Mouse (Mus musculus) embryonic facial prominence, embryonic 10.5 days (tissue): ENCODE data around the gene C130032M10Rik. TPM values are rescaled to one million over a fixed set of nuclear protein-coding genes. Genes with fewer than 3 reads are reported as not detected.

ENCODE experiments used
- DNase-seq: peaks from one replicate; pipeline ENCODE4 v3.0.0-alpha.2; 2017; ENCODE audit warnings: low spot score
- H3K27ac ChIP-seq: fragments of 300-500 bp; sonication (generic); replicated peaks from 2 replicates; pipeline ENCODE4 v1.5.1; 2016; ENCODE audit warnings: mild to moderate bottlenecking
- H3K27me3 ChIP-seq: fragments of 300-500 bp; sonication (generic); replicated peaks from 2 replicates; pipeline ENCODE4 v1.6.1; 2016; ENCODE audit warnings: low read depth, mild to moderate bottlenecking; ENCODE audit not compliant: poor library complexity, severe bottlenecking
- H3K36me3 ChIP-seq: fragments of 300-500 bp; sonication (generic); replicated peaks from 2 replicates; pipeline ENCODE4 v1.6.1; 2016; ENCODE audit warnings: mild to moderate bottlenecking, moderate library complexity
- H3K4me1 ChIP-seq: fragments of 300-500 bp; sonication (generic); 2 replicates; pipeline ENCODE4 v1.6.1; 2016
- H3K4me3 ChIP-seq: fragments of 300-500 bp; sonication (generic); 2 replicates; pipeline ENCODE4 v1.5.1; 2016; ENCODE audit warnings: mild to moderate bottlenecking, moderate library complexity
- H3K9me3 ChIP-seq: fragments of 300-500 bp; sonication (generic); 2 replicates; pipeline ENCODE4 v1.6.1; 2016; ENCODE audit warnings: mild to moderate bottlenecking
- WGBS: fragments of 180-500 bp; shearing (Covaris S2); methylation state at CpG from one replicate; pipeline ENCODE4 v1.1.7; 2016; 5-methylcytosine and 5-hydroxymethylcytosine counted together
- polyA plus RNA-seq: library from polyadenylated mRNA; unstranded; fragments of >200 nt; fragmentation: Nextera tagmentation; extraction: Ambion mirVana; gene quantifications from 2 replicates; pipeline ENCODE4 v1.2.1, GENCODE M21; 2016

The C130032M10Rik gene
- polyA plus RNA-seq, 1 experiment from 2014 or later, result 1.0 TPM

- Histone ChIP-seq H3K27me3 (no peaks in the 10 kb centered on the region), H3K4me1 (peaks cover 86% of the 10 kb centered on the region), H3K36me3 (peaks cover 9% of the 10 kb centered on the region; the same call in 1 of the 2 replicates), H3K4me3 (no peak overlapping the region), H3K27ac (peak overlapping the region; percentile 61), H3K9me3 (no peaks in the 10 kb centered on the region)
- WGBS, result 73% methylated on average over 7 of the region's 7 CpGs
- DNase-seq, result no peak
Observed at GRCm38 (mm10) chr9:114538996-114539563, 23.6 kb downstream of the C130032M10Rik start.

DNA sequence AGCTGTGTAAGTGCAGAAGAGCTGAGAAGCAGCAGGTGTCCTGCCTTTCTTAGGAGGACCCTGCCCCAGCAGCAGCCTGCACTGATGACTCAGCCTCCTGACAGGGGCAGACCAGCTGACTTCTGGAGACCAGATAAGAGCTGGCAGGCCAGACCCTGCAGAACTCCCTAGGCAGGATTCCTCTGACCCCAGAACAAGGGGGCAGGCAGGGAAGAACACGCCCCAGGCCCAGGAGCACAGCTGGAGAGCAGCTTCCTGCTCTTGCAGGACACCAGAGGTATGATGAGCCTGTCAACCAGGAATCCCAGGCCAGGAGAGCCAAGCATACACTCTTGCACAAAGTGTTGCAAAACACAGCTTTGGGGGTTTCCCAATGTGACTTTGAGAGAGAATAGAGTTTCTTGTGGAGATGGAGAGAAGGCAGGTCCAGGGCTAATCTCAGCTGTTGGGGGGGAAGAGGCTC lies 25.8 kb downstream of the C130032M10Rik start:
- Histone ChIP-seq H3K4me3 (no peak overlapping the region), H3K4me1 (peaks cover 86% of the 10 kb centered on the region), H3K27ac (peak overlapping the region; percentile 66), H3K9me3 (no peaks in the 10 kb centered on the region), H3K36me3 (peaks cover 9% of the 10 kb centered on the region; the same call in 1 of the 2 replicates), H3K27me3 (no peaks in the 10 kb centered on the region)
- WGBS, result 18% methylated on average over 1 of the region's 1 CpGs
- peak; percentile 49 for DNase-seq

GRCm38 (mm10) chr9:114543882-114544753 lies 28.6 kb downstream of the C130032M10Rik start:
- Histone ChIP-seq H3K9me3 (no peaks in the 10 kb centered on the region), H3K4me1 (peaks cover 86% of the 10 kb centered on the region), H3K27me3 (no peaks in the 10 kb centered on the region), H3K4me3 (no peak overlapping the region), H3K36me3 (peaks cover 9% of the 10 kb centered on the region; the same call in 1 of the 2 replicates), H3K27ac (peak overlapping the region; percentile 54)
- no peak for DNase-seq
- 73% methylated on average over 17 of the region's 17 CpGs for WGBS

- H3K27me3 ChIP-seq, result no peaks in the 10 kb centered on the region
- peak overlapping the region; percentile 70 for H3K27ac ChIP-seq
- H3K36me3 ChIP-seq, result peaks cover 9% of the 10 kb centered on the region; the same call in 1 of the 2 replicates
- no peaks in the 10 kb centered on the region for H3K9me3 ChIP-seq
- DNase-seq, result peak; percentile 49
- WGBS, result 41% methylated on average over 9 of the region's 9 CpGs
- peaks cover 90% of the 10 kb centered on the region for H3K4me1 ChIP-seq
- no peak overlapping the region for H3K4me3 ChIP-seq
Observed at GRCm38 (mm10) chr9:114544754-114545393, 29.4 kb downstream of the C130032M10Rik start.

DNA sequence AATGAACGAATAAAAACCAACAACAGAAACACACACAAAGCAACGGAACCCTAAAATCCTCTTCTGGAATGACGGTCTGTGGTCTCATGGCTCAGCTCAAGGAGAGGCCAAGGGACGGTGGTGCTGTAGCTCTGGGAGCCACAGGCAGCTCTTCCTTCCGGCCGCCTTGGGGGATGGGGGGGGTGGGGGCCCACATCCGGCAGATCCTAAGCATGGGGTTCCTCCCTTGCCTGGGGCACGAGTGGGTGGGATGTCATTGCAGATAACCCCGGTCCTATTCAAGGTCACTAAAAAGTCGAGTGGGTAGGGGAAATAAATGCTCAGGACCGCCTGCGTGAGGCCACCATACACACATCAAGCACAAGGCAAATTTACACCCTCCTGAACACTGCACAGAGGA lies 31.3 kb downstream of the C130032M10Rik start:
- H3K4me3 ChIP-seq, result no peak overlapping the region
- peaks cover 90% of the 10 kb centered on the region for H3K4me1 ChIP-seq
- peak overlapping the region; percentile 81; the same call in 1 of the 2 replicates for H3K27ac ChIP-seq
- DNase-seq, result no peak
- WGBS, result 52% methylated on average over 12 of the region's 12 CpGs
- H3K9me3 ChIP-seq, result no peaks in the 10 kb centered on the region
- H3K27me3 ChIP-seq, result no peaks in the 10 kb centered on the region
- peaks cover 9% of the 10 kb centered on the region; the same call in 1 of the 2 replicates for H3K36me3 ChIP-seq

GRCm38 (mm10) chr9:114547643-114548077 lies 32.2 kb downstream of the C130032M10Rik start:
- 0 out of 2 replicates have a peak overlapping the region, but pooled peaks have one; percentile 37 for H3K4me3 ChIP-seq
- no peaks in the 10 kb centered on the region for H3K27me3 ChIP-seq
- no peak for DNase-seq
- peaks cover 18% of the 10 kb centered on the region for H3K36me3 ChIP-seq
- H3K27ac ChIP-seq, result peak overlapping the region; percentile 81
- WGBS, result 23% methylated on average over 6 of the region's 6 CpGs
- peaks cover 82% of the 10 kb centered on the region for H3K4me1 ChIP-seq
- no peaks in the 10 kb centered on the region for H3K9me3 ChIP-seq

DNA sequence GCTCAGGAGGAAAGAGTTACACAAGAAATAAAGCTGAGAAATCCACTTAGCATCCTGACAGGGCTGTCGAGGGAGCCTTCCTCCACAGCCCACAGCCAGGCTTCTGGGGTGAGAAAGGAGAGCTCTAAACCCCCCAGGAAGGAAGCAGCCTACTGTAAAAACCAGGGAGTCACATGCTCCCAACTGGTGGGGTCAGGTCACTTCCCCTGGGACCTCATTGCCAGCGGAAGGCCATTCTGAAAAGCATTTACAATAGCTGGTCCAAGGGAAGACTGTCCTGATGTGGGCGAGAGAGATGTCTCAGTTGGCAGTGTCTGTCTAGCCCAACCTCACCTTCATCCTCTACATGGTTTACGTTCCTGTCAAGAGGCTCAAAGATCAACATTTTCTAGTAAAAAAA lies 33.0 kb downstream of the C130032M10Rik start:
- DNase-seq, result peak; percentile 34
- peaks cover 78% of the 10 kb centered on the region for H3K4me1 ChIP-seq
- peak overlapping the region; percentile 37 for H3K4me3 ChIP-seq
- WGBS, result 18% methylated on average over 4 of the region's 4 CpGs
- no peaks in the 10 kb centered on the region for H3K9me3 ChIP-seq
- H3K36me3 ChIP-seq, result peaks cover 24% of the 10 kb centered on the region
- no peaks in the 10 kb centered on the region for H3K27me3 ChIP-seq
- H3K27ac ChIP-seq, result peak overlapping the region; percentile 81

DNA sequence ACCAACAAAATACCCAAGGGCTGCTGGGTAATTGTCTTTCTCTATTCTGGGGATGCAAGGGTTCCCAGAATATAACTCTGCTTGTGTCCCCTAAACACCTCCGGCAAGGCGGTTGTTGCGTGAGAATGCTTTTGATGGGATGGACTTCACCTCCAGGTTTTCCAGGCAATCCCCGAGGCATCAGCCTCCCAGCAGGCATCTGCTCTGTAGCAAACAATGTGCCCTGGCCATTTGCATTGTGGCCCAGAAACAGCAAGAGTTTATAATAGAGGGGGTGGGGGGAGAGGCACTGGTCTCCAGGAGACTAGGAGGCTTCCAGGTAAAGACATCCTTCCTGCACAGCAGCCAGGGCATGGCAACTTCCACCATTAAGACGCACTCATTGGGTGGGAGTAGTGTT lies 33.6 kb downstream of the C130032M10Rik start:
- Histone ChIP-seq H3K4me3 (peak overlapping the region; percentile 37; the same call in 1 of the 2 replicates), H3K36me3 (peaks cover 28% of the 10 kb centered on the region), H3K4me1 (peaks cover 72% of the 10 kb centered on the region), H3K27me3 (no peaks in the 10 kb centered on the region), H3K9me3 (no peaks in the 10 kb centered on the region), H3K27ac (peak overlapping the region; percentile 81)
- WGBS, result 11% methylated on average over 5 of the region's 5 CpGs
- DNase-seq, result peak; percentile 58

- peaks cover 72% of the 10 kb centered on the region for H3K4me1 ChIP-seq
Observed at GRCm38 (mm10) chr9:114550033-114550432, 34.5 kb downstream of the C130032M10Rik start.

DNA sequence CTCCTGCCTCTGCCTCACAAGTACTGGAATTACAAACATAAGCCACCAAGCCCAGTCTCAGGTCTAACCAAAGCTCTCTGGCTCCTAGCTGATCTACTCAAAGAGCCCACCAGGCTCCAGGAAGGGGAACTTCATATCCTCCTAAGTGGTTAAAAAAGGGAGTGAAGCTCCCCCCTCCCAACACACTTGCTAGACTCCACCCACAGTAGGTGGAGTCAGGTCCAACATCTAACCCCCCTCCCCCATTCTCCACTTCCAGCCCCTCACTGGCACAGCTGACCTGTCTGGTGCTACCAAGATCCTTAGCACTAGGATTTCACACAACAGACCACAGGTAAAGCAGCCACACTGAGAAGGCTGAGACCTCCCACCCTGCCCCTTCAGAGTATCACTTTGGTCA lies 38.3 kb downstream of the C130032M10Rik start:
- H3K27ac ChIP-seq, result no peak overlapping the region
- peaks cover 37% of the 10 kb centered on the region for H3K36me3 ChIP-seq
- H3K4me3 ChIP-seq, result no peak overlapping the region
- no peak for DNase-seq
- no peaks in the 10 kb centered on the region for H3K9me3 ChIP-seq
- peaks cover 70% of the 10 kb centered on the region for H3K4me1 ChIP-seq
- H3K27me3 ChIP-seq, result no peaks in the 10 kb centered on the region

More at GRCm38 (mm10) chr9:114550033-114550432, 34.5 kb downstream of the C130032M10Rik start:
- no peaks in the 10 kb centered on the region for H3K27me3 ChIP-seq
- H3K27ac ChIP-seq, result peak overlapping the region; percentile 63
- H3K36me3 ChIP-seq, result peaks cover 31% of the 10 kb centered on the region
- no peaks in the 10 kb centered on the region for H3K9me3 ChIP-seq
- DNase-seq, result no peak
- 0 out of 2 replicates have a peak overlapping the region, but pooled peaks have one; percentile 0 for H3K4me3 ChIP-seq
- WGBS, result 18% methylated on average over 6 of the region's 6 CpGs

DNA sequence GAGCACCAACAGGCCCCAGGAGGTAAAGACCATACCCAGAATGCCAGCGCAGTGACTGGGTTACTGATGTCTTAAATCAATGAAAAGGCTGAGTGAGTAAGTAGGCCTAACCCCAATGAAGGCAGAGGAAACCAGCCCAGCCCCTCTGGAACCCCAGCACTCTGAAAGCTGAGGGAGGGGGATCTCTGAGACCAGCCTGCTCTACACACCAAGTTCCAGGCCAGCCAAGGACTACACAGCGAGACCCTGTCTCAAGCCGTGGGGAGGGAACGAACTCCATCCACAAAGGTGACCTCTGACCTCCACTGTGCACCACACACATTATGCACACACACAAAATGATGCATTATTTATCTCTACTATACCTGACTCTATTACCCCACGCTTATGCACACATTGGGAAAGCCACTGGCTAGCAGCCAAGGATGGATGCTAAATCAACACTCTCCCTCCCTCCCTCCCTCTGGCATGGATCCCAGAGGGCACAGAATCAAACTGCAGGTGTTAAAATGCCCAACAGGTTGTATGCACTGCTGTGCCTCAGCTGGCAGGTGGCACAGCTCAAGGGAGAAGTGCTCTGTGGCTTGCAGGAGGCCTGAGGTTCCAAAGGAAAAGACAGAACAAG lies 39.0 kb downstream of the C130032M10Rik start:
- Histone ChIP-seq H3K4me3 (no peak overlapping the region), H3K4me1 (peaks cover 70% of the 10 kb centered on the region), H3K27me3 (no peaks in the 10 kb centered on the region), H3K27ac (no peak overlapping the region), H3K36me3 (peaks cover 37% of the 10 kb centered on the region), H3K9me3 (no peaks in the 10 kb centered on the region)
- WGBS, result 71% methylated on average over 5 of the region's 5 CpGs
- no peak for DNase-seq
